Mouse (Mus musculus) lung, postnatal 0 days (tissue): ENCODE results near the gene Sugp1. TPM values are rescaled to one million over a fixed set of nuclear protein-coding genes. Genes with fewer than 3 reads are reported as not detected.

Experiments
- ATAC-seq: fragments of 200-750 bp; cut with Nextera tagmentation; 2 replicates; pipeline ENCODE4 v1.8.0; 2017; ENCODE audit warnings: moderate library complexity
- DNase-seq: peaks from one replicate; pipeline ENCODE4 v3.0.0-alpha.2; 2016; ENCODE audit warnings: low spot score
- H3K27ac ChIP-seq: fragments of 300-500 bp; sonication (generic); 2 replicates; pipeline ENCODE4 v1.5.1; 2014; ENCODE audit warnings: antibody characterized with exemption, mild to moderate bottlenecking, low read length, mixed read lengths
- H3K27me3 ChIP-seq: fragments of 300-500 bp; sonication (generic); replicated peaks from 2 replicates; pipeline ENCODE4 v1.6.1; 2014; ENCODE audit warnings: low read length, mixed read lengths; ENCODE audit not compliant: insufficient read depth
- H3K36me3 ChIP-seq: fragments of 300-500 bp; sonication (generic); 2 replicates; pipeline ENCODE4 v1.6.1; 2014; ENCODE audit warnings: low read length, mixed read lengths; ENCODE audit not compliant: insufficient read depth
- H3K4me1 ChIP-seq: fragments of 300-500 bp; sonication (generic); 2 replicates; pipeline ENCODE4 v1.6.1; 2014; ENCODE audit warnings: antibody characterized with exemption, low read depth, low read length, mixed read lengths; ENCODE audit not compliant: insufficient read depth
- H3K4me2 ChIP-seq: fragments of 300-500 bp; sonication (generic); replicated peaks from 2 replicates; pipeline ENCODE4 v1.6.1; 2014; ENCODE audit warnings: low read depth, mild to moderate bottlenecking, low read length, moderate library complexity, mixed read lengths
- H3K4me3 ChIP-seq: fragments of 300-500 bp; sonication (generic); 2 replicates; pipeline ENCODE4 v1.5.1; 2014; ENCODE audit warnings: low read depth, low read length
- H3K9ac ChIP-seq: fragments of 300-500 bp; sonication (generic); replicated peaks from 2 replicates; pipeline ENCODE4 v1.6.1; 2014; ENCODE audit warnings: low read depth, mild to moderate bottlenecking
- H3K9me3 ChIP-seq: fragments of 300-500 bp; sonication (generic); 2 replicates; pipeline ENCODE4 v1.6.1; 2016; ENCODE audit warnings: low read length, mixed read lengths
- CTCF ChIP-seq: IDR thresholded peaks from 2 replicates; pipeline ENCODE4 v1.5.1; 2016; ENCODE audit warnings: antibody characterized with exemption, mild to moderate bottlenecking
- EP300 ChIP-seq: IDR thresholded peaks from 2 replicates; pipeline ENCODE4 v1.6.1; 2016; ENCODE audit warnings: antibody characterized with exemption, mild to moderate bottlenecking, control low read depth
- WGBS: fragments of 180-500 bp; shearing (Covaris S2); extraction: QIAGEN DNeasy Blood & Tissue Kit; methylation state at CpG from one replicate; pipeline ENCODE4 v1.1.7; 2014; 5-methylcytosine and 5-hydroxymethylcytosine counted together
- polyA plus RNA-seq: library from polyadenylated mRNA; unstranded; fragments of >200 nt; fragmentation: Nextera tagmentation; extraction: Ambion mirVana; gene quantifications from 2 replicates; pipeline ENCODE4 v1.2.1, GENCODE M21; 2015

Sugp1 gene
- polyA plus RNA-seq, 1 experiment from 2014 or later = 27.3 TPM

GRCm38 (mm10) chr8:70089296-70089960 is 46.8 kb downstream of the Sugp1 start:
- Histone ChIP-seq H3K9me3 (no peaks in the 10 kb centered on the region), H3K4me3 (no peak overlapping the region), H3K36me3 (no peaks in the 10 kb centered on the region), H3K9ac (no peak overlapping the region), H3K27ac (no peak overlapping the region), H3K4me2 (no peak overlapping the region), H3K4me1 (no peaks in the 10 kb centered on the region), H3K27me3 (peaks cover 48% of the 10 kb centered on the region)
- WGBS = 55% methylated on average over 9 of the region's 9 CpGs
- no peak for TF ChIP-seq EP300
- ATAC-seq (no peak), DNase-seq (no peak)

- ATAC-seq = no peak
- TF ChIP-seq EP300 (no peak), CTCF (no peak)
- Histone ChIP-seq H3K9ac (no peak overlapping the region), H3K36me3 (no peaks in the 10 kb centered on the region), H3K9me3 (no peaks in the 10 kb centered on the region), H3K4me1 (no peaks in the 10 kb centered on the region), H3K4me2 (no peak overlapping the region), H3K27ac (no peak overlapping the region), H3K4me3 (no peak overlapping the region), H3K27me3 (peaks cover 17% of the 10 kb centered on the region)
- DNase-seq = no peak
- WGBS = 51% methylated on average over 8 of the region's 8 CpGs
These were observed 50.2 kb downstream of the Sugp1 start for GRCm38 (mm10) chr8:70092786-70093185.

- no peak for DNase-seq
- Histone ChIP-seq H3K4me2 (no peak overlapping the region), H3K36me3 (no peaks in the 10 kb centered on the region), H3K27me3 (no peaks in the 10 kb centered on the region), H3K27ac (no peak overlapping the region), H3K9me3 (no peaks in the 10 kb centered on the region), H3K4me3 (no peak overlapping the region), H3K9ac (no peak overlapping the region), H3K4me1 (no peaks in the 10 kb centered on the region)
- ATAC-seq = no peak
- WGBS = 62% methylated on average over 8 of the region's 8 CpGs
- TF ChIP-seq EP300 (no peak), CTCF (no peak)
These were observed 56.7 kb downstream of the Sugp1 start for GRCm38 (mm10) chr8:70099276-70099675.

- DNase-seq (no peak), ATAC-seq (no peak)
- H3K4me3 ChIP-seq = no peak overlapping the region
- TF ChIP-seq EP300 (no peak), CTCF (no peak)
- no peaks in the 10 kb centered on the region for H3K4me1 ChIP-seq
- no peaks in the 10 kb centered on the region for H3K36me3 ChIP-seq
- 76% methylated on average over 8 of the region's 8 CpGs for WGBS
- H3K9me3 ChIP-seq = no peaks in the 10 kb centered on the region
- H3K27me3 ChIP-seq = no peaks in the 10 kb centered on the region
- H3K4me2 ChIP-seq = no peak overlapping the region
- no peak overlapping the region for H3K9ac ChIP-seq
- H3K27ac ChIP-seq = no peak overlapping the region
These were observed 57.6 kb downstream of the Sugp1 start for GRCm38 (mm10) chr8:70100241-70100640.

- no peak overlapping the region for H3K27ac ChIP-seq
- H3K36me3 ChIP-seq = no peaks in the 10 kb centered on the region
- TF ChIP-seq EP300 (no peak), CTCF (peak; percentile 73)
- ATAC-seq = peak; percentile 61
- no peak overlapping the region for H3K4me3 ChIP-seq
- H3K4me2 ChIP-seq = no peak overlapping the region
- peak; percentile 36 for DNase-seq
- H3K4me1 ChIP-seq = no peaks in the 10 kb centered on the region
- WGBS = 16% methylated on average over 6 of the region's 6 CpGs
- no peak overlapping the region for H3K9ac ChIP-seq
- H3K27me3 ChIP-seq = no peaks in the 10 kb centered on the region
- H3K9me3 ChIP-seq = no peaks in the 10 kb centered on the region
These were observed 61.9 kb downstream of the Sugp1 start for GRCm38 (mm10) chr8:70104506-70104905.

- 62% methylated on average over 7 of the region's 7 CpGs for WGBS
- TF ChIP-seq EP300 (no peak), CTCF (no peak)
- ATAC-seq (no peak), DNase-seq (no peak)
- Histone ChIP-seq H3K27me3 (no peaks in the 10 kb centered on the region), H3K27ac (no peak overlapping the region), H3K4me2 (no peak overlapping the region), H3K9me3 (no peaks in the 10 kb centered on the region), H3K4me1 (no peaks in the 10 kb centered on the region), H3K36me3 (no peaks in the 10 kb centered on the region), H3K4me3 (no peak overlapping the region), H3K9ac (no peak overlapping the region)
These were observed 62.3 kb downstream of the Sugp1 start for GRCm38 (mm10) chr8:70104922-70105321.

GRCm38 (mm10) chr8:70110451-70110850 is 67.8 kb downstream of the Sugp1 start:
- H3K9ac ChIP-seq = no peak overlapping the region
- ATAC-seq = no peak
- peaks cover 30% of the 10 kb centered on the region for H3K27me3 ChIP-seq
- H3K4me3 ChIP-seq = no peak overlapping the region
- TF ChIP-seq EP300 (no peak), CTCF (no peak)
- H3K9me3 ChIP-seq = no peaks in the 10 kb centered on the region
- H3K4me2 ChIP-seq = no peak overlapping the region
- DNase-seq = no peak
- 76% methylated on average over 2 of the region's 2 CpGs for WGBS
- H3K27ac ChIP-seq = no peak overlapping the region
- H3K4me1 ChIP-seq = no peaks in the 10 kb centered on the region
- no peaks in the 10 kb centered on the region for H3K36me3 ChIP-seq
